Mouse (Mus musculus) testis, adult 2 months (tissue): ENCODE measurements around the gene AC141477.1. TPM values are rescaled to one million over a fixed set of nuclear protein-coding genes. Genes with fewer than 3 reads are reported as not detected.

Source experiments
- H3K27ac ChIP-seq: fragments of 200-500 bp; 2 replicates; pipeline ENCODE4 v1.5.1; 2012; ENCODE audit warnings: low read depth, low read length; ENCODE audit not compliant: control insufficient read depth, insufficient read depth
- H3K27me3 ChIP-seq: fragments of 200-500 bp; 2 replicates; pipeline ENCODE4 v1.6.1; 2012; ENCODE audit warnings: mild to moderate bottlenecking, low read length, moderate library complexity; ENCODE audit not compliant: control insufficient read depth, insufficient read depth
- H3K36me3 ChIP-seq: fragments of 200-500 bp; 2 replicates; pipeline ENCODE4 v1.6.1; 2012; ENCODE audit warnings: mild to moderate bottlenecking, low read length; ENCODE audit not compliant: control insufficient read depth, insufficient read depth
- H3K4me1 ChIP-seq: fragments of 200-500 bp; 2 replicates; pipeline ENCODE4 v1.6.1; 2012; ENCODE audit warnings: low read length; ENCODE audit not compliant: control insufficient read depth, insufficient read depth
- H3K4me3 ChIP-seq: fragments of 200-500 bp; 2 replicates; pipeline ENCODE4 v1.5.1; 2012; ENCODE audit warnings: low read depth, mild to moderate bottlenecking, low read length, moderate library complexity, mixed read lengths; ENCODE audit not compliant: control insufficient read depth
- CTCF ChIP-seq: fragments of 200-500 bp; IDR thresholded peaks from 2 replicates; pipeline ENCODE4 v1.5.1; 2012; ENCODE audit warnings: low read depth, mild to moderate bottlenecking, inconsistent platforms, low read length, moderate library complexity; ENCODE audit not compliant: control insufficient read depth, insufficient read depth, insufficient replicate concordance
- POLR2A ChIP-seq: fragments of 200-500 bp; IDR thresholded peaks from 2 replicates; pipeline ENCODE4 v1.6.1; 2012; ENCODE audit warnings: low read depth, mild to moderate bottlenecking, inconsistent platforms, low read length, moderate library complexity; ENCODE audit not compliant: control insufficient read depth
- polyA plus RNA-seq: library from polyadenylated mRNA; depleted of rRNA; stranded (reverse); fragments of >200 nt; gene quantifications from 2 replicates; pipeline ENCODE4 v1.2.3, GENCODE M21; 2012

Gene AC141477.1
- polyA plus RNA-seq, 1 experiment: not detected

- TF ChIP-seq POLR2A (peak; percentile 86), CTCF (no peak)
- H3K4me3 ChIP-seq: peak within 1 kb of the TSS; percentile 100
- H3K27me3 ChIP-seq: no peaks in the 10 kb centered on the region
- peak within 1 kb of the TSS; percentile 86 for H3K27ac ChIP-seq
- H3K4me1 ChIP-seq: no peaks in the 10 kb centered on the region; the same call in 1 of the 2 replicates
- H3K36me3 ChIP-seq: no peaks in the 10 kb centered on the region
These were observed 28.2 kb upstream of the AC141477.1 start, which contains the start of the genes Mcm3ap and Ybey for GRCm38 (mm10) chr10:76468203-76469162. TSS of gene Mcm3ap (plus strand) at chr10:76468927. TSS of gene Ybey (minus strand) at chr10:76469114.

DNA sequence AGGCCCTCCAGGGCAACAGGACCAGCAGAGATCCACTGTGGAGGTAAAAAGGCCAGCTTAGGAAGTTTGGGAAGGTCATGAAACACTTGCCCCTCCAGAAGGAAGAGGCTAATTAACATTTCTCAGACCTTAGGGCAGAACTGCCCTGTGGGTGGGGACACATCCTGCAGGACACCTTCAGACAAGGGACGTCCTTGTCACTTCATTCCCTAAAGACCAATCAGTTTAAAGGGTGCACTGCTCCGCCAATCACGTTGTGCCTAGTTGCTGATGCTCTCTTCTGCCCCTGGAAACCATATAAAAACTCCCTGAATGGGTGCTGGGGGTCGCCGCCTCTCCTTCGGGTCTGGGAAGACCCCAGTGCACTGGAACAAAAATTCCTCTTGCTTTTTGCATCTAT, 22.5 kb upstream of the AC141477.1 start:
- Histone ChIP-seq H3K4me1 (0 out of 2 replicates have a peak, but pooled peaks cover 3% of the 10 kb centered on the region), H3K4me3 (no peak overlapping the region), H3K27ac (peak overlapping the region; percentile 66; the same call in 1 of the 2 replicates), H3K27me3 (no peaks in the 10 kb centered on the region), H3K36me3 (no peaks in the 10 kb centered on the region)
- TF ChIP-seq POLR2A (no peak), CTCF (no peak)

- H3K4me1 ChIP-seq: 0 out of 2 replicates have a peak, but pooled peaks cover 3% of the 10 kb centered on the region
- no peaks in the 10 kb centered on the region for H3K36me3 ChIP-seq
- H3K4me3 ChIP-seq: no peak overlapping the region
- TF ChIP-seq POLR2A: no peak
- no peak for TF ChIP-seq CTCF
- H3K27me3 ChIP-seq: no peaks in the 10 kb centered on the region
- peak overlapping the region; percentile 66; the same call in 1 of the 2 replicates for H3K27ac ChIP-seq
These were observed 22.1 kb upstream of the AC141477.1 start for GRCm38 (mm10) chr10:76462312-76462711.

GRCm38 (mm10) chr10:76461255-76461654, 21.0 kb upstream of the AC141477.1 start:
- no peak overlapping the region for H3K27ac ChIP-seq
- H3K4me1 ChIP-seq: 0 out of 2 replicates have a peak, but pooled peaks cover 3% of the 10 kb centered on the region
- H3K4me3 ChIP-seq: no peak overlapping the region
- TF ChIP-seq POLR2A: no peak
- no peak for TF ChIP-seq CTCF
- no peaks in the 10 kb centered on the region for H3K36me3 ChIP-seq
- no peaks in the 10 kb centered on the region for H3K27me3 ChIP-seq

GRCm38 (mm10) chr10:76455289-76455688, 15.0 kb upstream of the AC141477.1 start:
- no peak for TF ChIP-seq POLR2A
- TF ChIP-seq CTCF: peak; percentile 62; the same call in 1 of the 2 replicates
- Histone ChIP-seq H3K4me3 (no peak overlapping the region), H3K36me3 (no peaks in the 10 kb centered on the region), H3K27me3 (no peaks in the 10 kb centered on the region), H3K4me1 (no peaks in the 10 kb centered on the region), H3K27ac (no peak overlapping the region)

- no peak within 1 kb of the TSS for H3K27ac ChIP-seq
- H3K27me3 ChIP-seq: no peaks in the 10 kb centered on the region
- H3K36me3 ChIP-seq: no peaks in the 10 kb centered on the region
- H3K4me1 ChIP-seq: no peaks in the 10 kb centered on the region; the same call in 1 of the 2 replicates
- no peak for TF ChIP-seq CTCF
- no peak for TF ChIP-seq POLR2A
- no peak within 1 kb of the TSS for H3K4me3 ChIP-seq
These were observed 8.6 kb upstream of the AC141477.1 start, which contains the start of gene 2610028H24Rik for GRCm38 (mm10) chr10:76448851-76449250. TSS of gene 2610028H24Rik (plus strand) at chr10:76449081.

DNA sequence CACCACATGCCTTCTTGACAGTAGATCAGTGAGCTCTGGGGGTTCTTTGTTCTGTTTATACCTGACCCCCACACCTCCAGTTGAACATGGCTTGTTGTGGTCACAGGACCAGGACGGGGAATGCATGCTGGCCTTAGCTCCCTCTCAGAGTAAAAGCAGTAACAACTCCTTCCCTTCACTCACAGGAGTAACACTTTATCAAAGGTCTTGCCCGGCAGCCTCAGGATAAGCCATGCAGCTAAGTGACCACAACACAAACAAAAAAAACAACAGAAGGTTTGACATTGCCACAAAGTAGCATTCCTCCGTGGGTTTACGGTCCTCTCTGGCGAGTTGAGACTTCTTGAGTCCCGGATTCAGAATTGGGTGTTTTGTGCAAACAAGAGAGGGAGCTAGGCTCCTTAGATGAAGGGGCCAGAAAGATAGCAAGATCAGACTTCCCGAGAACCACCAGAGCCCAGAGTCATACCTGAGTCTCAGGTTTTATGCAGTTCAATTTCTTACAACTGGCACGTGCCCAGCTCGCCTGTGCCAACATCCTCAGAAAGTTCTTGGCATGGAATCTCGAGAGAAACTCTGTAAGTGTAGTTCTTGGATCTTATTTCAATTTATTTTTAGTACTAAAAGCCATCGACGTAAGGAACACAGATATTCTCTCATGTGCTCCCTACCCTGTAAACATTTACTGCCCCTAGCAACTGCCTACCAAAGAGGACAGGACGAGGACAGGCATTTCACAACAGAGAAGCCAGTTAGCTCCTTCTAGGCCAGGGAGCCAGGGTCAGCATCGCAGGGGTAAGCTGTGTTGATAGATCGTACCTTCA, 7.4 kb upstream of the AC141477.1 start:
- H3K4me1 ChIP-seq: peaks cover 3% of the 10 kb centered on the region
- no peak overlapping the region; the same call in 1 of the 2 replicates for H3K27ac ChIP-seq
- no peaks in the 10 kb centered on the region for H3K36me3 ChIP-seq
- H3K27me3 ChIP-seq: no peaks in the 10 kb centered on the region
- H3K4me3 ChIP-seq: no peak overlapping the region
- TF ChIP-seq CTCF (no peak), POLR2A (no peak)
